Mouse (Mus musculus) liver, postnatal 0 days (tissue): ENCODE measurements around the gene C2cd4a.

Experiments
- CTCF ChIP-seq: sonication (generic); IDR thresholded peaks from 2 replicates; pipeline ENCODE4 v1.5.1; 2016; ENCODE audit warnings: antibody characterized with exemption, low read depth
- EP300 ChIP-seq: IDR thresholded peaks from 2 replicates; pipeline ENCODE4 v1.6.1; 2016; ENCODE audit warnings: antibody characterized with exemption, low read depth, mild to moderate bottlenecking

- TF ChIP-seq CTCF (peak; percentile 20; the same call in 1 of the 2 replicates), EP300 (no peak)
Observed at GRCm38 (mm10) chr9:67810527-67810926, 21.6 kb downstream of the C2cd4a start.
